Mouse (Mus musculus) CH12.LX (cell line): ENCODE data around the gene Alkbh6. TPM values are rescaled to one million over a fixed set of nuclear protein-coding genes. Genes with fewer than 3 reads are reported as not detected.

Experiments
- DNase-seq: peaks from one replicate; pipeline ENCODE4 v3.0.0-alpha.2; 2013; ENCODE audit errors: extremely low read depth
- H3K27ac ChIP-seq: 2 replicates; pipeline ENCODE4 v1.5.1; 2012; ENCODE audit warnings: low read depth, mild to moderate bottlenecking, control low read depth, moderate library complexity; ENCODE audit not compliant: insufficient read depth
- H3K27me3 ChIP-seq: replicated peaks from 2 replicates; pipeline ENCODE3; 2012; ENCODE audit warnings: inconsistent platforms
- H3K36me3 ChIP-seq, 2 experiments: replicated peaks in 1 of 2; 2 replicates each; pipeline versions ENCODE3 to v1.6.1; 2012; ENCODE audit warnings: inconsistent platforms in 1 of 2, low read length in 1 of 2, mild to moderate bottlenecking in 1 of 2, mixed read lengths in 1 of 2, moderate library complexity in 1 of 2; ENCODE audit not compliant: control insufficient read depth in 1 of 2, insufficient read depth in 1 of 2
- H3K4me1 ChIP-seq, 2 experiments: 2 replicates each; pipeline ENCODE4 v1.6.1; 2012; ENCODE audit warnings: inconsistent platforms in 1 of 2, moderate library complexity in 1 of 2; ENCODE audit not compliant: insufficient read depth in 2 of 2, control insufficient read depth in 1 of 2
- H3K4me2 ChIP-seq: 2 replicates; pipeline ENCODE4 v1.6.1; 2012; ENCODE audit warnings: low read depth, mild to moderate bottlenecking, control low read depth; ENCODE audit not compliant: poor library complexity, insufficient read depth, severe bottlenecking
- H3K4me3 ChIP-seq, 3 experiments: fragments of 150-350 bp in 1 of 3; sonication (generic) in 1 of 3; replicated peaks in 1 of 3; 2 replicates each; pipeline versions ENCODE3 to v1.5.1; 2011 to 2012; ENCODE audit warnings: low read depth in 2 of 3, low read length in 2 of 3, mild to moderate bottlenecking in 2 of 3, moderate library complexity in 2 of 3, control low read depth in 1 of 3, improper control_type of control experiment in 1 of 3, inconsistent platforms in 1 of 3, mixed read lengths in 1 of 3; ENCODE audit not compliant: poor library complexity in 1 of 3
- H3K79me2 ChIP-seq: replicated peaks from 2 replicates; pipeline ENCODE4 v1.6.1; 2012; ENCODE audit warnings: mild to moderate bottlenecking, moderate library complexity; ENCODE audit not compliant: control insufficient read depth, poor library complexity, insufficient read depth, severe bottlenecking; ENCODE audit errors: extremely low read depth
- H3K9ac ChIP-seq: 2 replicates; pipeline ENCODE4 v1.6.1; 2012; ENCODE audit warnings: low read depth, mild to moderate bottlenecking, control low read depth, moderate library complexity; ENCODE audit not compliant: insufficient read depth
- H3K9me3 ChIP-seq: replicated peaks from 2 replicates; pipeline ENCODE3; 2012; ENCODE audit warnings: low read length, inconsistent platforms, mixed read lengths
- BHLHE40 ChIP-seq: IDR thresholded peaks from 2 replicates; pipeline ENCODE4 v1.6.1; 2011; ENCODE audit warnings: mild to moderate bottlenecking, low read depth, low read length, improper control_type of control experiment
- CHD1 ChIP-seq: IDR thresholded peaks from 2 replicates; pipeline ENCODE4 v1.6.1; 2012; ENCODE audit warnings: low read depth, low read length, improper control_type of control experiment, inconsistent platforms
- ELF1 ChIP-seq: IDR thresholded peaks from 2 replicates; pipeline ENCODE4 v1.6.1; 2014; ENCODE audit warnings: low read depth, mild to moderate bottlenecking, inconsistent platforms, low read length, improper control_type of control experiment
- EP300 ChIP-seq: IDR thresholded peaks from 2 replicates; pipeline ENCODE4 v1.6.1; 2011; ENCODE audit warnings: low read length, improper control_type of control experiment
- ETS1 ChIP-seq: conservative IDR thresholded peaks from 2 replicates; pipeline ENCODE4 v1.6.1; 2012; ENCODE audit warnings: low read depth, mild to moderate bottlenecking, inconsistent platforms, low read length, improper control_type of control experiment, moderate library complexity
- HCFC1 ChIP-seq: IDR thresholded peaks from 2 replicates; pipeline ENCODE4 v1.6.1; 2012; ENCODE audit warnings: low read depth, mild to moderate bottlenecking, inconsistent platforms, low read length, improper control_type of control experiment
- JUN ChIP-seq: IDR thresholded peaks from 2 replicates; pipeline ENCODE4 v1.6.1; 2011; ENCODE audit warnings: low read depth, mild to moderate bottlenecking, low read length, improper control_type of control experiment, moderate library complexity; ENCODE audit not compliant: insufficient read depth
- KAT2A ChIP-seq: IDR thresholded peaks from 2 replicates; pipeline ENCODE4 v1.6.1; 2012; ENCODE audit warnings: low read length, improper control_type of control experiment, inconsistent platforms; ENCODE audit not compliant: insufficient replicate concordance
- MAFK ChIP-seq: IDR thresholded peaks from 2 replicates; pipeline ENCODE4 v1.6.1; 2011; ENCODE audit warnings: low read length, improper control_type of control experiment; ENCODE audit not compliant: insufficient replicate concordance
- MAX ChIP-seq: IDR thresholded peaks from 2 replicates; pipeline ENCODE4 v1.6.1; 2011; ENCODE audit warnings: low read length, improper control_type of control experiment
- MXI1 ChIP-seq: IDR thresholded peaks from 2 replicates; pipeline ENCODE4 v1.6.1; 2011; ENCODE audit warnings: mild to moderate bottlenecking, low read depth, low read length, improper control_type of control experiment
- NRF1 ChIP-seq: IDR thresholded peaks from 2 replicates; pipeline ENCODE4 v1.6.1; 2014; ENCODE audit warnings: low read depth, mild to moderate bottlenecking, inconsistent platforms, low read length, improper control_type of control experiment, moderate library complexity
- POLR2AphosphoS2 ChIP-seq: IDR thresholded peaks from 2 replicates; pipeline ENCODE4 v1.6.1; 2011; ENCODE audit warnings: low read depth, low read length, improper control_type of control experiment
- RCOR1 ChIP-seq: conservative IDR thresholded peaks from 2 replicates; pipeline ENCODE4 v1.6.1; 2012; ENCODE audit warnings: low read depth, mild to moderate bottlenecking, inconsistent platforms, low read length, improper control_type of control experiment
- SMC3 ChIP-seq: IDR thresholded peaks from 2 replicates; pipeline ENCODE4 v1.6.1; 2011; ENCODE audit warnings: low read depth, low read length, improper control_type of control experiment
- TCF12 ChIP-seq: IDR thresholded peaks from 2 replicates; pipeline ENCODE4 v1.6.1; 2014; ENCODE audit warnings: low read depth, mild to moderate bottlenecking, inconsistent platforms, low read length, improper control_type of control experiment
- UBTF ChIP-seq: IDR thresholded peaks from 2 replicates; pipeline ENCODE4 v1.6.1; 2012; ENCODE audit warnings: low read depth, mild to moderate bottlenecking, inconsistent platforms, low read length, improper control_type of control experiment, moderate library complexity
- USF1 ChIP-seq: IDR thresholded peaks from 2 replicates; pipeline ENCODE4 v1.6.1; 2014; ENCODE audit warnings: low read depth, mild to moderate bottlenecking, inconsistent platforms, low read length, improper control_type of control experiment
- ZC3H11A ChIP-seq: IDR thresholded peaks from 2 replicates; pipeline ENCODE4 v1.6.1; 2012; ENCODE audit warnings: low read depth, mild to moderate bottlenecking, inconsistent platforms, low read length, improper control_type of control experiment
- dilution Hi-C: fragments of 300-500 bp; cut with MboI; formaldehyde crosslinking; loops from 2 replicates; pipeline ENCODE4 v1.14.3; 2020; ENCODE audit warnings: low sequenced_read_pairs; ENCODE audit not compliant: extremely low pct_unique_long_range_greater_than_20kb, extremely low pct_ligation_motif_present
- in situ Hi-C: fragments of 300-500 bp; cut with MboI; formaldehyde crosslinking; loops from 3 replicates; pipeline ENCODE4 v1.14.3; 2019; ENCODE audit warnings: low sequenced_read_pairs, low pct_ligation_motif_present, low pct_unique_long_range_greater_than_20kb, mixed read lengths
- polyA plus RNA-seq: library from polyadenylated mRNA; unstranded; fragments of >175 nt; gene quantifications from 2 replicates; pipeline ENCODE4 v1.2.1, GENCODE M21; 2012; ENCODE audit warnings: low read depth; ENCODE audit not compliant: insufficient read length
- total RNA-seq, 2 experiments: library from RNA; depleted of rRNA; stranded (reverse); fragments of 300-350 nt in 1 of 2; fragments of >200 nt in 1 of 2; gene quantifications; 2 replicates each; pipeline ENCODE4 v1.2.3; 2012 to 2014

Gene Alkbh6
- total and polyA plus RNA-seq, 3 experiments, result 25.2 to 35.7 (median 28.8) TPM

GRCm38 (mm10) chr7:30265935-30266334, 42.6 kb upstream of the Alkbh6 start:
- peaks cover 0 to 5% of the 10 kb centered on the region in 2 experiments; a peak in 2 of 4 replicates for H3K4me1 ChIP-seq
- in situ Hi-C loops, result no loop called here
- TF ChIP-seq ELF1 (no peak), CHD1 (no peak)
- TF ChIP-seq, all 38 proteins: peak for 0

GRCm38 (mm10) chr7:30266780-30267179, 41.7 kb upstream of the Alkbh6 start:
- Histone ChIP-seq H3K79me2 (no peaks in the 10 kb centered on the region), H3K9ac (no peak overlapping the region), H3K9me3 (no peaks in the 10 kb centered on the region), H3K4me2 (no peak overlapping the region), H3K4me1 (peaks cover 0 to 5% of the 10 kb centered on the region in 2 experiments; a peak in 2 of 4 replicates), H3K36me3 (peaks cover 69 to 88% of the 10 kb centered on the region in 2 experiments), H3K4me3 (no peak overlapping the region), H3K27ac (no peak overlapping the region), H3K27me3 (no peaks in the 10 kb centered on the region)
- TF ChIP-seq RCOR1 (no peak), SMC3 (no peak), CHD1 (no peak), JUN (no peak), EP300 (no peak), HCFC1 (no peak), ETS1 (no peak)
- DNase-seq, result no peak
- dilution Hi-C loops (no loop called here), in situ Hi-C loops (no loop called here)

More at GRCm38 (mm10) chr7:30265935-30266334, 42.6 kb upstream of the Alkbh6 start:
- H3K27me3 ChIP-seq, result no peaks in the 10 kb centered on the region
- no peak for DNase-seq
- H3K4me2 ChIP-seq, result no peak overlapping the region
- no peak overlapping the region for H3K4me3 ChIP-seq
- H3K36me3 ChIP-seq, result peaks cover 66 to 88% of the 10 kb centered on the region in 2 experiments
- H3K9ac ChIP-seq, result no peak overlapping the region
- H3K79me2 ChIP-seq, result no peaks in the 10 kb centered on the region
- H3K27ac ChIP-seq, result no peak overlapping the region
- H3K9me3 ChIP-seq, result no peaks in the 10 kb centered on the region
- dilution Hi-C loops, result no loop called here

GRCm38 (mm10) chr7:30269641-30270040, 38.9 kb upstream of the Alkbh6 start:
- Histone ChIP-seq H3K4me2 (no peak overlapping the region), H3K4me3 (no peak overlapping the region), H3K27ac (no peak overlapping the region), H3K27me3 (no peaks in the 10 kb centered on the region), H3K4me1 (peaks cover 0 to 8% of the 10 kb centered on the region in 2 experiments; a peak in 2 of 4 replicates), H3K9ac (no peak overlapping the region), H3K9me3 (no peaks in the 10 kb centered on the region)
- TF ChIP-seq USF1, result no peak
- no peak for TF ChIP-seq BHLHE40
- TF ChIP-seq MXI1, result no peak
- TF ChIP-seq MAX, result no peak
- TF ChIP-seq UBTF, result no peak
- no peak for TF ChIP-seq EP300
- no peak for TF ChIP-seq POLR2AphosphoS2
- no peak for TF ChIP-seq TCF12
- TF ChIP-seq SMC3, result no peak
- no peak for TF ChIP-seq NRF1
- no peak for TF ChIP-seq ZC3H11A
- TF ChIP-seq KAT2A, result no peak
- no peak for TF ChIP-seq MAFK
- TF ChIP-seq, all 38 proteins: peak for 0
- in situ Hi-C loops (no loop called here), dilution Hi-C loops (no loop called here)
- peaks cover 58 to 90% of the 10 kb centered on the region in 2 experiments for H3K36me3 ChIP-seq
- no peak for DNase-seq
- H3K79me2 ChIP-seq, result no peaks in the 10 kb centered on the region
